Mouse (Mus musculus): Measurements from ENCODE around the gene Ppef1.

Gene Ppef1

DNA sequence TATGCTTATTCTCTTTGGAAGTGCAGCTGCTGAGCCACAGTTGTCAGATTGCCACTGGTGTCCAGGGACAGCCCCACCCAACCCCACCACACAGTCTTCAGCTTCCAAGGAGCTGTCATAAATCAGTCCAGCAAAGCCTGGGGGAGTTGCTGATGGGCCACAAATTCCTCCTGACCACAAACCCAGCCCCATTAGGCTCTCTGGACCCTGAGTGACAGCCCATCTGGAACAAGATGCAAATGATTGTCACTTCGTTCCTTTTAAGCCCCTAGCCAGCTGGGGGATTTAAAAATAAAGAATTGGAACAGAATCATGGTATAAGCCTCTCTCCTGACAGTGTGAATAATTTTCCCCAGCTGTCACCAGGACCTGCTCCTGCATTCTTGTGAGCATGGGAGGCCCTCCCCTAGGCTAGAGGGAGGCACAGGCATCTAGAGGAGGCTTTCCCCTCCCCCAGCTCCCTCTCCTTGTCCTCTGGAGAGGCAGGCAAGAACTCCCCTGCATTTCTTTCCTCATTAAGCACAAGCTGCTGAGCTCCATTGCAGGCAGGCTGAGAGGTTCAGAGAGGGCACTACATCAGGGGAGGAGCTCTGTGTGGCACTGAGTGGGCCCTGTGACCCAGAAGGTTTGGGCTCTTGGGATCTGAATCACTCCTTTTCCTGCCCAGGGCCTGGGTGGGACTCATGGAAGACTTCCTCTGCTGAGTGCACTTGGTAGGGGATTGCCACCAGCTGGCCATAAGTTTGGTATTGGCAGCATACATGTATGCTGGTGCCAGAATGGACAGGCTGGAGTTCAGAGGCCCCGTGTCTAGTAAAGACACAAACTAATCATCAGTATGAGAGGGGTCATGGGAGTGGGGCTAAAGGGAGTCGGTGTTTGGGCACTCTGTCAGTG is 136.8 kb downstream of the Ppef1 start:
- in situ Hi-C loops (cut with MseI, MboI) = no loop called here

DNA sequence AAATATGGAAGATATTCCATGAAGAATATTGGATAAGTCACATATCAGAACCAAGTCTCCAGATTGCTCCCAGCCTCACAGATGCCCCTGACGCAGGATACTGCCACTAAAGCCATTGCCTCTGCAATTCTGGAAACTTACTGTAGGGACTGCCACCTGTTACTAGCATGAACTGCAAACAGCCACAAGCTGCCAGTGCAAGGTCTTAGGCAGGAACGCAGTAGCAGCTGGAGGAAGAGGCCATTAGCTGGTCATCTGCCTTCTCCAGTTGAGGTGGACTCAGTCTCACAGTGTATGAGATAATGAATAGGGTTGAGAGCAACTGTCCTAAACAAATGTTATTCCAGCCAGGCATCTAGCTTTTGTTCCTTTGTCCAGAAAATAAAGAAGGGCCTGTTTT is 137.5 kb downstream of the Ppef1 start:
- in situ Hi-C loops (cut with MseI, MboI) = no loop called here

- in situ Hi-C loops (cut with MseI, MboI) = no loop called here
Measured at GRCm38 (mm10) chrX:160592933-160593332, 142.6 kb downstream of the Ppef1 start.

DNA sequence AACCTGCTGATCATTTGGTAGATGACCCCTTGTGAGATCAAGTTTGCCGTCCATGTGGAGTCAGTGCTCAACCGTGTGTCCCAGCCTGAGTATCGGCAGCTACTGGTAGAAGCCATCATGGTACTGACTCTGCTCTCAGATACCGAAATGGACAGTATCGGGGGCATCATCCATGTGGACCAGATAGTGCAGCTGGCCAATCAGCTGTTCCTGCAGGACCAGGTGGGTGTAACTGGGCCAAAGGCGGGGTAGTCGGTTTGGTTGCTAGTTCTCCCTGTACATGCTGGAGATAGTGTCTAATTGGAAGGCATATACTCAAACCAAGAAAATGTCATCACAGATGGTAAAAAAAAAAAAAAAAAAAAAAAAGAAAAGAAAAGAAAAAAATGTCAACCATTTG is 145.4 kb downstream of the Ppef1 start:
- in situ Hi-C loops (cut with MseI, MboI) = no loop called here

GRCm38 (mm10) chrX:160588523-160588922 is 147.0 kb downstream of the Ppef1 start:
- in situ Hi-C loops (cut with MseI, MboI) = no loop called here

GRCm38 (mm10) chrX:160585110-160585509 is 150.5 kb downstream of the Ppef1 start:
- in situ Hi-C loops (cut with MseI, MboI) = no loop called here

DNA sequence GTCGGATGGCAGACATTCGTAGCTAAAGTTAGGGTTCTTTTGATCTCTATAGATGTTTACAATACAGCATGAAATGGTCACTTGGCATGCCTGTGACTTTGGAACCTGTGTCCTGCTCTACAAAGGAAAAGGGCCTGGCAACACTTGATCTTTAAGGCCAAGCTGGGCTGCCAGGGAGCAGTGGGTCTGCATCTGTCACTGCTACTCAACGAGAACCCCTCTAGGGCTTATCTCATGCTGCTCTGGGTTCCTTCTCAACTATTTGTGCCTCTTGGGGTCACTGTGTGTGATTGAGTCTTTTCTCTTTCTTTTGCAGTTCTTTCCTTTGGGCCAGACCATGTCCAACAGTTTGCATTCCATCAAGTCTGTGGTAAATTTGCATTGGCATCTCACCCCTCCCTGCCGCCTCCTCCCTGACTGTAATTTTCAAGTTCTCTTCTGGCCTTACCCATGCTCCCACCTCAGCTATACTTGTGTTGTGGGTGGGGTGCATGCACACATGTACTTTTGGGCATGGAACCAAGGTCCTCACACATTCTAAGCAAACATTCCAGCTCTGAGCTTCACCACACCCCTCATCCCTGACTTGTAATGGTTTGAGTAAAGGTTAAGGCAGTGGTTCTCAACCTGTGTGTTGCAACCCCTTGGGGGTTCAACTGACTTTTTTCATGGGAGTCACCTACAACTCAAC is 151.3 kb downstream of the Ppef1 start:
- in situ Hi-C loops (cut with MseI, MboI) = no loop called here

GRCm38 (mm10) chrX:160583589-160583988 is 152.0 kb downstream of the Ppef1 start:
- in situ Hi-C loops (cut with MseI, MboI) = no loop called here
